Mouse (Mus musculus): Measurements from ENCODE around the gene Mafb.

DNA sequence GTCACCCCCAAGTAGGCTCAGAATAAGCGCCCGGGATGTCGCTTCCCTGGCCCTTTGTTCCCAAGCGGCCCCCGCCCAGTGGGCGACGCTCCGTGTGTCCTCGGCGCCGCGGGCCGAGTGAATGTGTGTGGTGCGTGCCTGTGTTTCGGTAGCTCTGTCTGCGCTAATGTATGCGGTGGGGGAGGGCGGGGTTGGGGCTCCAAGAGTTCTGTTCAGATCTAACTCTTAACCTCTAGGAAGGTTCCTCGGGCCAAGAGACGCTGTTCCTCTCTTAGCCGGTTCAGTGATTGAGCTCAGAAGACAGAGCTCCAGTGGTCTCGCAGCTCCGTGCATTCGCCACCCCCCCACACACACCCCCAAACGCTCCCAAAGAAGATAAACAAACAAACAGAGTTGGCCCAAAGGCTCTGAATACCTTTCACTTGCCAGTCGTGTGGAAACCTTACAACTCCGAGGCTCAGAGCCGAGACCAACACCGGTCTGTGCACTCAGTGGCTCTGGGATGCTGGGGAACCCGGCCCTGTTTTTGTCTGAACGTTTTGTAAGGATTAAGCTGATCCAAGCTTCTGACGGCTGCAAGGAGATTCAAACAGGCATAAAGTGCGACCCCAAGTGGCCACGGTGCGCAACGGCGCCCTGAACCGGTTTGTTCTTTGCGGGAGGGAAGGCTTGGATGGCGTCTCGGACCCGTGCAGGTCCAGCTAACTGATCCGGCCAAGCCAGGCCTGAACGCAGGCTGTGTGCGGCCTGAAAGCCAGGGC is 763 bp upstream of the Mafb start:
- peak; percentile 71 for TF ChIP-seq CTCF (IDR thresholded peaks at IDR 0.05; ENCODE audit: control insufficient read depth, insufficient read depth, low read length)
- no peak for TF ChIP-seq POLR2A (IDR thresholded peaks at IDR 0.05; ENCODE audit: borderline replicate concordance, control insufficient read depth, low read depth, low read length)

All from bone marrow, adult 2 months (tissue).